Mouse (Mus musculus) lung, embryonic 14.5 days (tissue): ENCODE data around the gene S100a4. TPM values are rescaled to one million over a fixed set of nuclear protein-coding genes. Genes with fewer than 3 reads are reported as not detected.

Experiments
- ATAC-seq: fragments of 200-750 bp; cut with Nextera tagmentation; 2 replicates; pipeline ENCODE4 v1.8.0; 2017; ENCODE audit warnings: mild to moderate bottlenecking, moderate TSS enrichment, moderate library complexity; ENCODE audit not compliant: insufficient read depth
- DNase-seq: peaks from one replicate; pipeline ENCODE4 v3.0.0-alpha.2; 2015
- H3K27ac ChIP-seq: fragments of 300-500 bp; sonication (generic); 2 replicates; pipeline ENCODE4 v1.5.1; 2014; ENCODE audit warnings: low read depth, mild to moderate bottlenecking, moderate library complexity
- H3K27me3 ChIP-seq: fragments of 300-500 bp; sonication (generic); 2 replicates; pipeline ENCODE4 v1.6.1; 2014; ENCODE audit warnings: low read length, control low read depth; ENCODE audit not compliant: insufficient read depth
- H3K36me3 ChIP-seq: fragments of 300-500 bp; sonication (generic); 2 replicates; pipeline ENCODE4 v1.6.1; 2014; ENCODE audit warnings: control low read depth; ENCODE audit not compliant: insufficient read depth
- H3K4me1 ChIP-seq: fragments of 300-500 bp; sonication (generic); 2 replicates; pipeline ENCODE4 v1.6.1; 2014; ENCODE audit warnings: antibody characterized with exemption, control low read depth; ENCODE audit not compliant: insufficient read depth
- H3K4me2 ChIP-seq: fragments of 300-500 bp; sonication (generic); 2 replicates; pipeline ENCODE4 v1.6.1; 2014; ENCODE audit warnings: mild to moderate bottlenecking
- H3K4me3 ChIP-seq: fragments of 300-500 bp; sonication (generic); 2 replicates; pipeline ENCODE4 v1.5.1; 2014; ENCODE audit warnings: low read depth, low read length
- H3K9ac ChIP-seq: fragments of 300-500 bp; sonication (generic); 2 replicates; pipeline ENCODE4 v1.6.1; 2014
- H3K9me3 ChIP-seq: fragments of 300-500 bp; sonication (generic); 2 replicates; pipeline ENCODE4 v1.6.1; 2016; ENCODE audit warnings: low read depth, low read length, control low read depth
- CTCF ChIP-seq: IDR thresholded peaks from 2 replicates; pipeline ENCODE4 v1.5.1; 2016; ENCODE audit warnings: antibody characterized with exemption, low read depth
- WGBS: fragments of 180-500 bp; shearing (Covaris S2); extraction: QIAGEN DNeasy Blood & Tissue Kit; methylation state at CpG from one replicate; pipeline ENCODE4 v1.1.7; 2014; 5-methylcytosine and 5-hydroxymethylcytosine counted together
- polyA plus RNA-seq: library from polyadenylated mRNA; unstranded; fragments of >200 nt; fragmentation: Nextera tagmentation; extraction: Ambion mirVana; gene quantifications from 2 replicates; pipeline ENCODE4 v1.2.1, GENCODE M21; 2014

The S100a4 gene
- polyA plus RNA-seq, 1 experiment from 2014 or later, result 3.1 TPM

GRCm38 (mm10) chr3:90598212-90598611 lies 5.4 kb upstream of the S100a4 start:
- Histone ChIP-seq H3K27me3 (no peaks in the 10 kb centered on the region), H3K9me3 (no peaks in the 10 kb centered on the region), H3K27ac (no peak overlapping the region), H3K36me3 (no peaks in the 10 kb centered on the region), H3K4me3 (no peak overlapping the region), H3K4me1 (0 out of 2 replicates have a peak, but pooled peaks cover under 1% of the 10 kb centered on the region), H3K9ac (no peak overlapping the region), H3K4me2 (no peak overlapping the region)
- 77% methylated on average over 4 of the region's 4 CpGs for WGBS
- no peak for TF ChIP-seq CTCF
- ATAC-seq (no peak), DNase-seq (no peak)

GRCm38 (mm10) chr3:90599401-90599800 lies 4.2 kb upstream of the S100a4 start:
- DNase-seq (no peak), ATAC-seq (no peak)
- no peak for TF ChIP-seq CTCF
- 53% methylated on average over 3 of the region's 3 CpGs for WGBS
- Histone ChIP-seq H3K27me3 (no peaks in the 10 kb centered on the region), H3K9me3 (no peaks in the 10 kb centered on the region), H3K36me3 (no peaks in the 10 kb centered on the region), H3K4me3 (no peak overlapping the region), H3K4me1 (peaks cover 9% of the 10 kb centered on the region), H3K27ac (no peak overlapping the region), H3K9ac (no peak overlapping the region), H3K4me2 (no peak overlapping the region)

- Histone ChIP-seq H3K9ac (no peak overlapping the region), H3K27me3 (no peaks in the 10 kb centered on the region), H3K36me3 (no peaks in the 10 kb centered on the region), H3K27ac (no peak overlapping the region), H3K9me3 (no peaks in the 10 kb centered on the region), H3K4me2 (no peak overlapping the region), H3K4me1 (peaks cover 16% of the 10 kb centered on the region), H3K4me3 (no peak overlapping the region)
- 76% methylated on average over 6 of the region's 6 CpGs for WGBS
- ATAC-seq, result no peak
- no peak for TF ChIP-seq CTCF
- no peak for DNase-seq
These were observed 3.5 kb upstream of the S100a4 start for GRCm38 (mm10) chr3:90600036-90600435.

- 71% methylated on average over 8 of the region's 8 CpGs for WGBS
- H3K4me2 ChIP-seq, result no peak overlapping the region
- no peak overlapping the region for H3K9ac ChIP-seq
- no peak overlapping the region for H3K4me3 ChIP-seq
- H3K36me3 ChIP-seq, result no peaks in the 10 kb centered on the region
- H3K4me1 ChIP-seq, result peaks cover 17% of the 10 kb centered on the region
- no peak overlapping the region for H3K27ac ChIP-seq
- ATAC-seq (no peak), DNase-seq (no peak)
- H3K27me3 ChIP-seq, result no peaks in the 10 kb centered on the region
- no peaks in the 10 kb centered on the region for H3K9me3 ChIP-seq
- no peak for TF ChIP-seq CTCF
These were observed 2.9 kb upstream of the S100a4 start for GRCm38 (mm10) chr3:90600458-90601195.

- H3K36me3 ChIP-seq, result no peaks in the 10 kb centered on the region
- TF ChIP-seq CTCF, result no peak
- H3K9me3 ChIP-seq, result no peaks in the 10 kb centered on the region
- H3K4me2 ChIP-seq, result no peak within 1 kb of the TSS
- no peak within 1 kb of the TSS for H3K9ac ChIP-seq
- no peak within 1 kb of the TSS for H3K27ac ChIP-seq
- peaks cover 22% of the 10 kb centered on the region for H3K4me1 ChIP-seq
- no peaks in the 10 kb centered on the region for H3K27me3 ChIP-seq
- WGBS, result 74% methylated on average over 11 of the region's 11 CpGs
- DNase-seq (no peak), ATAC-seq (no peak)
- no peak within 1 kb of the TSS for H3K4me3 ChIP-seq
These were observed 2.0 kb upstream of the S100a4 start, which contains the start of gene Gm42674 for GRCm38 (mm10) chr3:90601486-90602110. Gene Gm42674 (plus strand): TSS chr3:90601904.

GRCm38 (mm10) chr3:90604416-90604815 lies 845 bp downstream of the S100a4 start:
- H3K9me3 ChIP-seq, result no peaks in the 10 kb centered on the region
- no peaks in the 10 kb centered on the region for H3K27me3 ChIP-seq
- H3K27ac ChIP-seq, result peak overlapping the region; percentile 58
- H3K36me3 ChIP-seq, result no peaks in the 10 kb centered on the region
- H3K4me1 ChIP-seq, result peaks cover 22% of the 10 kb centered on the region
- peak; percentile 92 for DNase-seq
- no peak overlapping the region for H3K4me2 ChIP-seq
- no peak overlapping the region for H3K9ac ChIP-seq
- H3K4me3 ChIP-seq, result no peak overlapping the region
- no peak for TF ChIP-seq CTCF
- WGBS, result 22% methylated on average over 4 of the region's 4 CpGs
- peak; percentile 90 for ATAC-seq

GRCm38 (mm10) chr3:90605049-90605448 lies 1.5 kb downstream of the S100a4 start:
- Histone ChIP-seq H3K36me3 (no peaks in the 10 kb centered on the region), H3K4me3 (no peak overlapping the region), H3K27me3 (no peaks in the 10 kb centered on the region), H3K27ac (peak overlapping the region; percentile 58), H3K4me1 (peaks cover 22% of the 10 kb centered on the region), H3K9ac (no peak overlapping the region), H3K9me3 (no peaks in the 10 kb centered on the region), H3K4me2 (no peak overlapping the region)
- DNase-seq (no peak), ATAC-seq (0 out of 2 replicates have a peak, but pooled peaks have one; percentile 11)
- 81% methylated on average over 3 of the region's 3 CpGs for WGBS
- no peak for TF ChIP-seq CTCF
